Mouse (Mus musculus) liver, adult 2 months (tissue): ENCODE measurements around the gene Plpp6.

Source experiments
- CTCF ChIP-seq: fragments of 200-500 bp; IDR thresholded peaks from 2 replicates; pipeline ENCODE4 v1.5.1; 2011; ENCODE audit warnings: low read depth, low read length, control low read depth
- POLR2A ChIP-seq: fragments of 200-500 bp; IDR thresholded peaks from 2 replicates; pipeline ENCODE4 v1.6.1; 2011; ENCODE audit warnings: low read length, control low read depth; ENCODE audit not compliant: insufficient read depth; ENCODE audit errors: extremely low read depth

- TF ChIP-seq CTCF = no peak
- TF ChIP-seq POLR2A = no peak
Measured at GRCm38 (mm10) chr19:28991391-28991790, 27.6 kb downstream of the Plpp6 start.
